Mouse (Mus musculus): ENCODE data around the gene Ndufv2.

- TF ChIP-seq POLR2A (IDR thresholded peaks at IDR 0.05; ENCODE audit: insufficient read depth, low read length) (no peak), CTCF (IDR thresholded peaks at IDR 0.05; ENCODE audit: low read depth, low read length) (no peak), EP300 (IDR thresholded peaks at IDR 0.05; ENCODE audit: insufficient read depth, low read depth, low read length) (no peak)
Observed at GRCm38 (mm10) chr17:66048795-66049194, 52.6 kb downstream of the Ndufv2 start.

All from ES-Bruce4 (cell line).